Mouse (Mus musculus) small intestine, adult 2 months (tissue): ENCODE results near the gene H2-T24.

Source experiments
- CTCF ChIP-seq: fragments of 200-500 bp; IDR thresholded peaks from 2 replicates; pipeline ENCODE4 v1.5.1; 2012; ENCODE audit warnings: low read depth, mild to moderate bottlenecking, control low read depth, inconsistent platforms, low read length, moderate library complexity, mixed read lengths; ENCODE audit not compliant: insufficient replicate concordance, insufficient read length; ENCODE audit errors: extremely low read depth
- POLR2A ChIP-seq: fragments of 200-500 bp; IDR thresholded peaks from 2 replicates; pipeline ENCODE4 v1.6.1; 2012; ENCODE audit warnings: low read depth, mild to moderate bottlenecking, control low read depth, inconsistent platforms, low read length, moderate library complexity

DNA sequence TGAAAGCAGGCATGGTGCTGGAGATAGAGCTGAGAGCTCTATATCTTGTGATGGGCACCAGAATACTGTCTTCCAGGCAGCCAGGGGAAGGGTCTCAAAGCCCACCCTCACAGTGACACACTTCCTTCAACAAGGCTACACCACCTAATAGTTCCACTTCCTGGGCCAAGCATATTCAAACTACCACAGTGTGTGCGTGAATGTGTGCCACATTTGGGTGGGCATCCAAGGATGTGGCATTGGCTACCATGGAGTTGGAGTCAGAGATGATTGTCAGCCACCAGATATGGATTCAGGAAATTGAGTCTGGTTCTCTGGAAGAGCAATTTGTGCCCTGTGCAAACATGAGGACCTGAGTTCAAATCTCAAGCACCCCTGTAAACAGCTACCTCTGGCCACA is 949 bp upstream of the H2-T24 start:
- TF ChIP-seq CTCF: no peak
- no peak for TF ChIP-seq POLR2A
